Mouse (Mus musculus): ENCODE measurements around the gene Agfg1. TPM values are rescaled to one million over a fixed set of nuclear protein-coding genes. Genes with fewer than 3 reads are reported as not detected.

Gene Agfg1
- total RNA-seq, 1 experiment from 2014 or later: 37.6 TPM

- ATAC-seq (replicated peaks in 1 of 2; ENCODE audit: insufficient read depth in 1 of 2, low FRiP score in 2 of 2, low TSS enrichment in 1 of 2, low read depth in 1 of 2, poor library complexity in 2 of 2, severe bottlenecking in 2 of 2): no peak
These were observed 19.9 kb upstream of the Agfg1 start for GRCm38 (mm10) chr1:82819366-82819765.

DNA sequence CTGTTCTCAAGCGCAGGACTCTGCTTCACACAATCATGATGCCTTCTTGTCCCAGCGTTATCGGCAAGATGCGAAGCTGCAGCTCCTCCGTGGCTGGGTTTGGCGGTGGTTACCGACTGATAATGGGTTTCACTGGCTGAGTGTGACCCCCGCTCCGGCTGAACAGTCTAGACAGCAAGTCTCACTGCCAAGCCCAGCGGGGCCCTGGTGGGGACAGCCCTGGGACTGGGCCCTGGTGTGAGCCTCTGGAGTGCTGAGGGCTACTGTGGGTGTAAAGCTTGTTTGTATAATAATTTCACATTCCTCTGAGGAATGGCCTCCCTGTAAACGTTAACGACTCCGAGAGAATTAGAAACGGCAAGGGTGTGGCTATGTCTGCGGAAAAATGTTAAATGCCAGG lies 19.1 kb upstream of the Agfg1 start:
- no peak for ATAC-seq (replicated peaks in 1 of 2; ENCODE audit: insufficient read depth in 1 of 2, low FRiP score in 2 of 2, low TSS enrichment in 1 of 2, low read depth in 1 of 2, poor library complexity in 2 of 2, severe bottlenecking in 2 of 2)

- ATAC-seq (replicated peaks in 1 of 2; ENCODE audit: insufficient read depth in 1 of 2, low FRiP score in 2 of 2, low TSS enrichment in 1 of 2, low read depth in 1 of 2, poor library complexity in 2 of 2, severe bottlenecking in 2 of 2): no peak
These were observed 18.6 kb upstream of the Agfg1 start for GRCm38 (mm10) chr1:82820626-82821186.

- ATAC-seq (replicated peaks in 1 of 2; ENCODE audit: insufficient read depth in 1 of 2, low FRiP score in 2 of 2, low TSS enrichment in 1 of 2, low read depth in 1 of 2, poor library complexity in 2 of 2, severe bottlenecking in 2 of 2): no peak
These were observed 17.4 kb upstream of the Agfg1 start for GRCm38 (mm10) chr1:82821846-82822245.

- ATAC-seq (replicated peaks in 1 of 2; ENCODE audit: insufficient read depth in 1 of 2, low FRiP score in 2 of 2, low TSS enrichment in 1 of 2, low read depth in 1 of 2, poor library complexity in 2 of 2, severe bottlenecking in 2 of 2): no peak
These were observed 15.1 kb upstream of the Agfg1 start for GRCm38 (mm10) chr1:82824147-82824546.

- ATAC-seq (replicated peaks in 1 of 2; ENCODE audit: insufficient read depth in 1 of 2, low FRiP score in 2 of 2, low TSS enrichment in 1 of 2, low read depth in 1 of 2, poor library complexity in 2 of 2, severe bottlenecking in 2 of 2): no peak
These were observed 14.0 kb upstream of the Agfg1 start for GRCm38 (mm10) chr1:82825256-82825655.

DNA sequence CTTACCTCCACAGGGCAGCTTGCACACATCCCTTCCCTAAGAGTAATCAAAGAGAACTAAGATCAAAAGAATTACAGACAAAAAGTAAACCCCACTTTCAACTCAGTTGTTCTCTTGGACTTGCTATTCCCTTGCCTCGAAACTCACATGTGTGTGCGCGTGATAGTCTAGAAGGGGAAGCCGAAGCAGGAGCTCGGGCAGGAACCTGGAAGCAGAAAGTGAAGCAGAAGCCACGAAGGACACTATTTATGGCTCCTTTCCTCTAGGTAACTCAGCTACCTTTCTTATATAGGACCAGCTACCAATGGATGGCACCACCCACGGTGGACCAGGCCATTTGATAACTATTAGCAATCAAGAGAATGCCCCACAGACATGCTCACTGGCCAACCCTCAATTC lies 13.5 kb upstream of the Agfg1 start:
- ATAC-seq (replicated peaks in 1 of 2; ENCODE audit: insufficient read depth in 1 of 2, low FRiP score in 2 of 2, low TSS enrichment in 1 of 2, low read depth in 1 of 2, poor library complexity in 2 of 2, severe bottlenecking in 2 of 2): no peak

- ATAC-seq (replicated peaks in 1 of 2; ENCODE audit: insufficient read depth in 1 of 2, low FRiP score in 2 of 2, low TSS enrichment in 1 of 2, low read depth in 1 of 2, poor library complexity in 2 of 2, severe bottlenecking in 2 of 2): no peak
These were observed 12.4 kb upstream of the Agfg1 start for GRCm38 (mm10) chr1:82826911-82827310.

DNA sequence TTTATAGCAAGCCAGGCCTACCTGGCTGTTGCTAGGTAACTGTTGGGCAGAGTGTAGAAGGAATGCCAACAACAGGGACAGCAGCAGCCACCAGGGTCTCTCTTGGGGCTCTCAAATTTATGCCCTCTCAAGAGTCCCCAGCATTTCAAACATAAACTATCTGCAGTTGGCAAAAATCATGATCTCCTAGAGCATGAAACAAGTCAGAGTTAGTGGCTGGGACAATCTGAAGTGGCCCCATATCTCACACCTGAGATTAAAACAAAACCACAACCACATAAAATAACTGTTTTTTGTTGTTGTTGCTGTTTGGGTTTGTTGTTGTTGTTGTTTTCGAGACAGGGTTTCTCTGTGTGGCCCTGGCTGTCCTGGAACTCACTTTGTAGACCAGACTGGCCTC lies 8.5 kb upstream of the Agfg1 start:
- ATAC-seq (replicated peaks in 1 of 2; ENCODE audit: insufficient read depth in 1 of 2, low FRiP score in 2 of 2, low TSS enrichment in 1 of 2, low read depth in 1 of 2, poor library complexity in 2 of 2, severe bottlenecking in 2 of 2): no peak

- ATAC-seq (replicated peaks in 1 of 2; ENCODE audit: insufficient read depth in 1 of 2, low FRiP score in 2 of 2, low TSS enrichment in 1 of 2, low read depth in 1 of 2, poor library complexity in 2 of 2, severe bottlenecking in 2 of 2): peak in 1 of 2 experiments; percentile 16; a peak in 2 of 4 replicates
These were observed 7.6 kb upstream of the Agfg1 start for GRCm38 (mm10) chr1:82831547-82832240.

DNA sequence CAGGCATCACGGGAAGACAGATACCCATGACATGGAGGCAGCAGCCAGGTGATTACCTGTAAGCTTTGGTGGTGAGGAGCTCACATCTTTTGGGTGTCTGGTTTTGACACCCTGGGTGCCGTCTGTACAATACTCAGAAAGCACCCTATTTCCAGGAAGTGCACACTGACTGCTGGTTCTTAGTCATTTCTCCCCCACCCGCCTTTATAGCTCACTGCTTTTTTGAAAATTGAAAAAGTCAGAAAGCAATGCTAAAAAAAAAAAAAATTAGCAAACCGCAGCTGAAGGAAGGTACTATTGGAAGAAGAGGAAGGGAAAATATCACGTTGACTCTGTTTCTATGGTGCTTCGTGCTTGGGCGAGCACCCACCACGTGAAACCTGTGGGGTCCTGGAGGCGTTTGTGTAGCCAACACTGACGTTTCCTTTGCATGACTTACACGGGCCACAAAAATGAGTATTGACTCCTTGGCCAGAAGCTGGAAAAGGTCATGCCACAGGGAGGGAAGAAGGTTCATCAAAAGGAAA lies 6.7 kb upstream of the Agfg1 start:
- ATAC-seq (replicated peaks in 1 of 2; ENCODE audit: insufficient read depth in 1 of 2, low FRiP score in 2 of 2, low TSS enrichment in 1 of 2, low read depth in 1 of 2, poor library complexity in 2 of 2, severe bottlenecking in 2 of 2): no peak

DNA sequence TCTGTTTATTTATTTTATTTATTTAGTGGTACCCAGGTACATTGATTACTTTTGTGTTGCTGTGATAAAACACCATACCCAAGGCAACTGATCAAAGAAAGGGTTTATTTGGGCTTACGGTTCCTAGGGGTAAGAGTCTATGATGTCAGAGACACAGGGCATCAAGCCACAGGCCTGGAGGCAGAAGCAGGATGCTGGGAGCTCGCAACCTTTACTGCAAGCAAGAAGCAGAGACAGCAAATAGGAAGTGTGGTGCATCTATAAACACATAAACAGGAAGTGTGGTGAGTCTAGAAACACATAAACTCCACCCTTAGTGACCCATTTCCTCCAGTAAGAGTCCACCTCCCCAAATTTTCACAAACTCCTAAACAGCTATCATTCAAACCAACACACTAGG lies 5.8 kb upstream of the Agfg1 start:
- ATAC-seq (replicated peaks in 1 of 2; ENCODE audit: insufficient read depth in 1 of 2, low FRiP score in 2 of 2, low TSS enrichment in 1 of 2, low read depth in 1 of 2, poor library complexity in 2 of 2, severe bottlenecking in 2 of 2): no peak

GRCm38 (mm10) chr1:82834572-82834971 lies 4.7 kb upstream of the Agfg1 start:
- no peak for ATAC-seq (replicated peaks in 1 of 2; ENCODE audit: insufficient read depth in 1 of 2, low FRiP score in 2 of 2, low TSS enrichment in 1 of 2, low read depth in 1 of 2, poor library complexity in 2 of 2, severe bottlenecking in 2 of 2)

- no peak for ATAC-seq (replicated peaks in 1 of 2; ENCODE audit: insufficient read depth in 1 of 2, low FRiP score in 2 of 2, low TSS enrichment in 1 of 2, low read depth in 1 of 2, poor library complexity in 2 of 2, severe bottlenecking in 2 of 2)
These were observed 2.7 kb upstream of the Agfg1 start for GRCm38 (mm10) chr1:82836342-82837217.

GRCm38 (mm10) chr1:82837579-82837978 lies 1.7 kb upstream of the Agfg1 start:
- ATAC-seq (replicated peaks in 1 of 2; ENCODE audit: insufficient read depth in 1 of 2, low FRiP score in 2 of 2, low TSS enrichment in 1 of 2, low read depth in 1 of 2, poor library complexity in 2 of 2, severe bottlenecking in 2 of 2): no peak

DNA sequence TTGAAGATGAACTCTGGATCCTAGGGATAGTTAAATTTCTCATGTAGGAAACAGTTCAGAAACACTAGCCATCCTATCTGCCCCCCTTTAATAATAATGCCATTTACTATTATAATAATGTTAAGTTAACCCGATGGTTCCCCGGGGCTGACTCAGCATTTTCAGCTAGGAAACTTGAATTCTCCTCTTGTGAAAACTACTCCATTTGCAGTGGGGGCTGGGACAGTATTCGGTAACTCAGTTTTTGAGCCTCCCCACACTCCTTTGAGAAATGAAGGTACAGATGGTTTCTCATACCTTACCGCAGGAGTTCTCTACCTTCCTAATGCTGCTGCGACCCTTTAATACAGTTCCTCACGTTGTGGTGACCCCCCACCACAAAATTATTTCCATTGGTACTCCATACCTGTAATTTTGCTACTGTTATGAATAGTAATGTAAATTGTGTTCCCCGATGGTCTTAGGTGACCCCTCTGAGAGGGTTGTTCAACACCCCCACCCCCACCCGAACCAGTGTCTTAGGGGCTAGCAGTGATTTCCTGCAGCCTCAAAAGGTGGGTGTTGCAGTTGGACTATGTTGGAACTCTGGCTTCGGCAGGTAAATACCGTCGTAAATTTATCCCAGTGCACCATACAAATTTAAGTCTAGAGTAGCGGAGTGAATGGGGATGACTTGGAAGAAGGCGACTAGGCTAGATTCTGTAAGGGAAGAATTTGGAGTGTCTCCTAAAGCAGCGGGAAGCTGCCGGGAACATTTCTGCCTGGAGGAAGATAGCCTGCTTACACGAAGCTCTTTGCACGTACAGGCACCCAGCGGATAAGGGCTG lies 601 bp upstream of the Agfg1 start:
- ATAC-seq (replicated peaks in 1 of 2; ENCODE audit: insufficient read depth in 1 of 2, low FRiP score in 2 of 2, low TSS enrichment in 1 of 2, low read depth in 1 of 2, poor library complexity in 2 of 2, severe bottlenecking in 2 of 2): no peak

DNA sequence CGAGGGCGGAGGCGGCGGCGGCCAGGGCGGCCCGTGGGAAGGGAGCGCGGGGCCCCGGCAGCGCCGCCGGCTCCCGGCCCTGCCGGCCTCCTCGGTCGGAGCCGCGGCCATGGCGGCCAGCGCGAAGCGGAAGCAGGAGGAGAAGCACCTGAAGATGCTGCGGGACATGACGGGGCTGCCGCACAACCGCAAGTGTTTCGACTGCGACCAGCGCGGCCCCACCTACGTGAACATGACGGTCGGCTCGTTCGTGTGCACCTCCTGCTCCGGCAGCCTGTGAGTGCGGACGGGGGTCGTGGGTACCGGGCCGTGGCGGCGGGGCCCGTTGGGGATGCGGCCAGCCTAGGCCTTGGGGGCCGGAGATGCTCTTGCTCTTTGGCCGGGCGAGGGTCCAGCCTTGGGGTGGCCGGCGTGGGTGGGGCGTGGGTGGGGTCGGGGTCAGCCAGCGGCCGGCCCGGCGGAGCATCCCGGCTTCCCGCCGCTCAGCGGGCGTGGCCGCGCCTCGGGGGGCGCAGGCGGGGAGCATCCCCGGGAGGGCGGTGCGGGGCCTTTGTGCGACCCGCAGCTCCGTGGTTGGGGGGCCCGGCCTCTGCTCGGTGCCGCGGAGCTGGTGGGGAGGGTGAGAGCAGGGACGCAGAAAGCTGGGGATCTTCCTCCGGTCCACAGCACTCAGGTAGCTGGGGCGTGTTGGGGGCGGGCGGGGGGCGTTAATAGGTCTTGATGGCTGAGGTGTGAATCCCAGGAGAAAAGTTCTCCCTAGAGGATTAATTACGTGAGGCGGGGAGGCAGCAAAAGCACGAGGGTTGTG lies 535 bp downstream of the Agfg1 start:
- peak; percentile 42 to 65; a peak in 3 of 4 replicates for ATAC-seq (replicated peaks in 1 of 2; ENCODE audit: insufficient read depth in 1 of 2, low FRiP score in 2 of 2, low TSS enrichment in 1 of 2, low read depth in 1 of 2, poor library complexity in 2 of 2, severe bottlenecking in 2 of 2)

All from hematopoietic stem cell, adult 5-6 weeks (primary cell).